Mouse (Mus musculus) cortical plate, adult 2 months (tissue): ENCODE data around the gene Fam69a.

Experiments used
- CTCF ChIP-seq: fragments of 200-500 bp; IDR thresholded peaks from 2 replicates; pipeline ENCODE4 v1.5.1; 2011; ENCODE audit warnings: mild to moderate bottlenecking, control low read depth, low read length; ENCODE audit not compliant: insufficient read depth; ENCODE audit errors: extremely low read depth
- POLR2A ChIP-seq: fragments of 200-500 bp; IDR thresholded peaks from 2 replicates; pipeline ENCODE4 v1.6.1; 2011; ENCODE audit warnings: mild to moderate bottlenecking, low read length, control low read depth; ENCODE audit not compliant: insufficient read depth; ENCODE audit errors: extremely low read depth

DNA sequence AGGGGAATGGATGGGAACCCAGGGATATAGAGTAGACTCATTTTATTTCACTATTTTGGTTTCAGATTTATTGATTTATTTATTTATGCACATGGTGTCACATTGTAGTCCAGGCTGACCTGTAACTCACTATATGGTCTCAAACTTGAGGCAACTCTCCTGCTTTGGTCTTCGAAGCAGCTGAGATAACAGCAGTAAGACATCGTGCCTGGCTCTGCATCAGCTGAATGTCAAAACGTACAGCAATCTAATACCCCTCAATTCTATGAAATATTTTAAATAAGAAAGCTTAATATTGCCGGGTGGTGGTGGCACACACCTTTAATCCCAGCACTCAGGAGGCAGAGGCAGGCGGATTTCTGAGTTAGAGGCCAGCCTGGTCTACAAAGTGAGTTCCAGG lies 75.9 kb downstream of the Fam69a start:
- TF ChIP-seq POLR2A, result no peak
- TF ChIP-seq CTCF, result no peak
